Comparison of ENCODE assay signal across 9 mouse cellular contexts in genomic region chr7:30325364-30325763, GRCm38 (mm10). TPM values are rescaled to one million over a fixed set of nuclear protein-coding genes. Genes with fewer than 3 reads are reported as not detected.
DNase-seq lines count a peak whose midpoint lies in the region; TF ChIP-seq lines count a peak whose summit lies in the region.
"Had no signal": no experiment of that assay in that cellular context is flagged by ENCODE, and none has a peak within 500 bp of the region (broad histone marks: within the 10 kb centered on the region; RNA-seq: fewer than 3 reads in every experiment).

No protein-coding gene starts in this region.

- no peak overlapping the region; the same call in 1 of the 2 replicates for H3K27ac ChIP-seq in layer of hippocampus, adult 2 months
- H3K27ac ChIP-seq: macrophage had no signal

- TF ChIP-seq CTCF in layer of hippocampus, adult 2 months (conservative IDR thresholded peaks at IDR 0.05) = peak; percentile 65

- peak; percentile 27 for DNase-seq in adrenal gland, adult 2 months
- DNase-seq in adrenal gland, postnatal 25 days = no peak
- no peak for DNase-seq in layer of hippocampus, adult 2 months (ENCODE audit: low spot score in 2 of 2)
- DNase-seq in layer of hippocampus, adult 18-20 months (ENCODE audit: low spot score in 2 of 2) = no peak
- DNase-seq in cerebellum, adult 9-11 months = peak; percentile 68
- peak; percentile 51 for DNase-seq in lung, postnatal 14 days
- peak; percentile 44 to 75 for DNase-seq in thymus, postnatal 10 days (ENCODE audit: low spot score in 2 of 2)
- DNase-seq in layer of hippocampus, adult 8-10 months (ENCODE audit: low spot score in 2 of 2) = no peak

- no peak overlapping the region for H3K4me3 ChIP-seq in layer of hippocampus, adult 2 months

RNA-seq across cellular contexts. Expression of gene Sdhaf1, which starts 1.7 kb away (rescaled TPM):
- 10 to 100 TPM in 1 of 2 experiments, 1 to 10 TPM in 1; 9.1 to 18.7 TPM for total RNA-seq in adrenal gland, adult 2 months (2021)
- 52.4 and 74.3 TPM in 2 replicates for polyA plus RNA-seq in adrenal gland, adult 2 months (2012; rRNA removed)
- 13.1 and 14.1 TPM in 2 replicates for total RNA-seq in adrenal gland, postnatal 25 days (2021)
- 1 to 10 TPM; 6.7 to 7.3 TPM for total RNA-seq in layer of hippocampus, adult 2 months (2021)
- total RNA-seq in layer of hippocampus, adult 18-20 months (2021) = 1 to 10 TPM; 6.3 to 6.6 TPM
- 1 to 10 TPM; 6.7 to 9.9 (median 8.4) TPM for total RNA-seq in layer of hippocampus, adult 8-10 months (2022)

RNA-seq across cellular contexts. Expression of gene E130208F15Rik, which starts 3.8 kb away (rescaled TPM):
- 1 to 10 TPM; 1.2 to 1.6 TPM for total RNA-seq in adrenal gland, adult 2 months (2021)
- 2.0 and 2.7 TPM in 2 replicates for polyA plus RNA-seq in adrenal gland, adult 2 months (2012; rRNA removed)
- 1.5 and 2.0 TPM in 2 replicates for total RNA-seq in adrenal gland, postnatal 25 days (2021)
- total RNA-seq in layer of hippocampus, adult 2 months (2021) = under 1 TPM; 0.41 to 0.81 TPM
- under 1 TPM; 0.30 to 0.43 TPM for total RNA-seq in layer of hippocampus, adult 18-20 months (2021)
- under 1 TPM; 0.53 to 0.82 (median 0.66) TPM for total RNA-seq in layer of hippocampus, adult 8-10 months (2022)

RNA-seq across cellular contexts. Expression of gene Syne4, which starts 10.8 kb away (rescaled TPM):
- 10 to 100 TPM; 18.8 to 34.5 TPM for total RNA-seq in adrenal gland, adult 2 months (2021)
- polyA plus RNA-seq in adrenal gland, adult 2 months (2012; rRNA removed) = 51.8 and 59.1 TPM in 2 replicates
- total RNA-seq in adrenal gland, postnatal 25 days (2021) = 29.0 and 41.3 TPM in 2 replicates
- 10 to 100 TPM in 1 of 2 experiments, 1 to 10 TPM in 1; 9.4 to 14.2 TPM for total RNA-seq in layer of hippocampus, adult 2 months (2021)
- total RNA-seq in layer of hippocampus, adult 18-20 months (2021) = 10 to 100 TPM; 10.5 to 10.9 TPM
- 10 to 100 TPM in 3 of 4 experiments, 1 to 10 TPM in 1; 9.6 to 21.2 (median 15.0) TPM for total RNA-seq in layer of hippocampus, adult 8-10 months (2022)

RNA-seq across cellular contexts. Expression of gene Alkbh6, which starts 16.8 kb away (rescaled TPM):
- 10 to 100 TPM; 57.8 to 73.6 TPM for total RNA-seq in adrenal gland, adult 2 months (2021)
- 276 and 312 TPM in 2 replicates for polyA plus RNA-seq in adrenal gland, adult 2 months (2012; rRNA removed)
- total RNA-seq in adrenal gland, postnatal 25 days (2021) = 51.6 and 59.2 TPM in 2 replicates
- 10 to 100 TPM; 50.8 to 51.8 TPM for total RNA-seq in layer of hippocampus, adult 2 months (2021)
- 10 to 100 TPM; 55.2 to 63.0 TPM for total RNA-seq in layer of hippocampus, adult 18-20 months (2021)
- total RNA-seq in layer of hippocampus, adult 8-10 months (2022) = 10 to 100 TPM; 52.8 to 69.5 (median 65.3) TPM

RNA-seq across cellular contexts. Expression of gene Clip3, which starts 33.8 kb away (rescaled TPM):
- 10 to 100 TPM; 27.9 to 28.7 TPM for total RNA-seq in adrenal gland, adult 2 months (2021)
- 10.2 and 17.3 TPM in 2 replicates for polyA plus RNA-seq in adrenal gland, adult 2 months (2012; rRNA removed)
- total RNA-seq in adrenal gland, postnatal 25 days (2021) = 21.1 and 29.5 TPM in 2 replicates
- total RNA-seq in layer of hippocampus, adult 2 months (2021) = 100 to 1,000 TPM; 453 to 474 TPM
- total RNA-seq in layer of hippocampus, adult 18-20 months (2021) = 100 to 1,000 TPM; 461 to 466 TPM
- total RNA-seq in layer of hippocampus, adult 8-10 months (2022) = 100 to 1,000 TPM; 351 to 448 (median 412) TPM
- polyA plus RNA-seq: macrophage had no signal

Comparison
In these comparisons a context has a peak if more than half of its experiments do, and no peak if none do; other contexts are left out.
1. DNase-seq: peak in adrenal gland, adult 2 months (single experiment), cerebellum, adult 9-11 months (single experiment), lung, postnatal 14 days (single experiment) and thymus, postnatal 10 days (2 of 2); none in adrenal gland, postnatal 25 days (single experiment), layer of hippocampus, adult 2 months (0 of 2), layer of hippocampus, adult 18-20 months (0 of 2) and layer of hippocampus, adult 8-10 months (0 of 2).